Mouse (Mus musculus): ENCODE results near the gene 4930544D05Rik. TPM values are rescaled to one million over a fixed set of nuclear protein-coding genes. Genes with fewer than 3 reads are reported as not detected.

The 4930544D05Rik gene
- polyA plus RNA-seq, 1 experiment = not detected

- peaks cover 2% of the 10 kb centered on the region for H3K4me1 ChIP-seq (ENCODE audit: control insufficient read depth, insufficient read depth, low read length)
- no peaks in the 10 kb centered on the region for H3K27me3 ChIP-seq (ENCODE audit: control insufficient read depth, insufficient read depth, low read length, poor library complexity, severe bottlenecking)
- H3K36me3 ChIP-seq (ENCODE audit: control insufficient read depth, insufficient read depth, low read length, poor library complexity, severe bottlenecking) = peaks cover 44% of the 10 kb centered on the region
- no peaks in the 10 kb centered on the region for H3K9me3 ChIP-seq (replicated peaks; ENCODE audit: control insufficient read depth, insufficient read depth, low read length, poor library complexity, severe bottlenecking)
- peak within 1 kb of the TSS; percentile 88 for H3K9ac ChIP-seq (ENCODE audit: low read depth, poor library complexity, severe bottlenecking)
- TF ChIP-seq EP300 (IDR thresholded peaks at IDR 0.05; ENCODE audit: insufficient read depth, low read depth, low read length) (0 out of 2 replicates have a peak, but pooled peaks have one; percentile 25), POLR2A (IDR thresholded peaks at IDR 0.05; ENCODE audit: insufficient read depth, low read length) (peak; percentile 77), CTCF (IDR thresholded peaks at IDR 0.05; ENCODE audit: low read depth, low read length) (no peak)
- peak within 1 kb of the TSS; percentile 78 for H3K27ac ChIP-seq (ENCODE audit: insufficient read depth, low read length)
- peak within 1 kb of the TSS; percentile 93 for H3K4me3 ChIP-seq (ENCODE audit: low read depth, low read length)
These were observed 31.3 kb downstream of the 4930544D05Rik start, which contains the start of the genes Rnf167 and Slc25a11 for GRCm38 (mm10) chr11:70646691-70647650. Rnf167 (plus strand) TSS chr11:70647235. Slc25a11 (minus strand) TSS chr11:70647479.

DNA sequence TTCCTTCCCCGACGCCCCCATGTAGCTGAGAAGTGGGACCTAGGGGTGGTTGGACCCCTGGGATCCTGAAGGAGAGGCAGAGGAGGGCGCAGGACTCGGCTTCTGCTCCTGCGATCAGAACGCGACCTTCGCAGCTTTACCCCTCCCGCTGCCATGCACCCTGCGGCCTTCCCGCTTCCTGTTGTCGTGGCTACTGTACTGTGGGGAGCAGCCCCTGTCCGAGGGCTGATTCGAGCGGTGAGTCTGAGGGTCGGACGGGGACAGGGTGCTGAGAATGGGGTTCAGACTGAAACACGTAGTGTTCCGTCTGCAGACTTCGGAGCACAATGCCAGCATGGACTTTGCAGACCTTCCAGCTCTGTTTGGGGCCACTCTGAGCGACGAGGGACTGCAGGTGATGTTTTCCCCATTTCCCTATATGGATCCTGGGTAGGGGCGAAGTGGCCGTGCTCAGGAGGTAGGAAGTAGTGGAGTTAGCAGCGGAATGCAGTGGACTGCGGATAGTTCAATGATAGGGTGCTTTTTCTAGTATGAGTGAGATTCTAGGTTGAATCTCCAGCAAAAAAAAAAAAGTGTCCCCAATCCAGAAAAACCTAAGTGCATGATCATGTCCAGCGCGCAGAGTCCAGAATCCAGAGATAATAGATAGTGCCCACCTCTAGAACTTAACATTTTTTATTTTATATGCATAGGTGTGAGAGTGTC is 32.2 kb downstream of the 4930544D05Rik start:
- Histone ChIP-seq H3K27ac (ENCODE audit: insufficient read depth, low read length) (peak overlapping the region; percentile 78), H3K9me3 (replicated peaks; ENCODE audit: control insufficient read depth, insufficient read depth, low read length, poor library complexity, severe bottlenecking) (no peaks in the 10 kb centered on the region), H3K4me1 (ENCODE audit: control insufficient read depth, insufficient read depth, low read length) (peaks cover 2% of the 10 kb centered on the region), H3K9ac (ENCODE audit: low read depth, poor library complexity, severe bottlenecking) (peak overlapping the region; percentile 88), H3K4me3 (ENCODE audit: low read depth, low read length) (peak overlapping the region; percentile 93), H3K36me3 (ENCODE audit: control insufficient read depth, insufficient read depth, low read length, poor library complexity, severe bottlenecking) (peaks cover 53% of the 10 kb centered on the region), H3K27me3 (ENCODE audit: control insufficient read depth, insufficient read depth, low read length, poor library complexity, severe bottlenecking) (no peaks in the 10 kb centered on the region)
- no peak for TF ChIP-seq POLR2A (IDR thresholded peaks at IDR 0.05; ENCODE audit: insufficient read depth, low read length)
- no peak for TF ChIP-seq EP300 (IDR thresholded peaks at IDR 0.05; ENCODE audit: insufficient read depth, low read depth, low read length)
- TF ChIP-seq CTCF (IDR thresholded peaks at IDR 0.05; ENCODE audit: low read depth, low read length) = no peak

- Histone ChIP-seq H3K36me3 (ENCODE audit: control insufficient read depth, insufficient read depth, low read length, poor library complexity, severe bottlenecking) (peaks cover 54% of the 10 kb centered on the region), H3K9ac (ENCODE audit: low read depth, poor library complexity, severe bottlenecking) (peak overlapping the region; percentile 88; the same call in 1 of the 2 replicates), H3K4me1 (ENCODE audit: control insufficient read depth, insufficient read depth, low read length) (peaks cover 2% of the 10 kb centered on the region), H3K27ac (ENCODE audit: insufficient read depth, low read length) (no peak overlapping the region), H3K27me3 (ENCODE audit: control insufficient read depth, insufficient read depth, low read length, poor library complexity, severe bottlenecking) (no peaks in the 10 kb centered on the region), H3K4me3 (ENCODE audit: low read depth, low read length) (no peak overlapping the region), H3K9me3 (replicated peaks; ENCODE audit: control insufficient read depth, insufficient read depth, low read length, poor library complexity, severe bottlenecking) (no peaks in the 10 kb centered on the region)
- TF ChIP-seq POLR2A (IDR thresholded peaks at IDR 0.05; ENCODE audit: insufficient read depth, low read length) (no peak), EP300 (IDR thresholded peaks at IDR 0.05; ENCODE audit: insufficient read depth, low read depth, low read length) (no peak), CTCF (IDR thresholded peaks at IDR 0.05; ENCODE audit: low read depth, low read length) (no peak)
These were observed 32.9 kb downstream of the 4930544D05Rik start for GRCm38 (mm10) chr11:70648512-70648911.

DNA sequence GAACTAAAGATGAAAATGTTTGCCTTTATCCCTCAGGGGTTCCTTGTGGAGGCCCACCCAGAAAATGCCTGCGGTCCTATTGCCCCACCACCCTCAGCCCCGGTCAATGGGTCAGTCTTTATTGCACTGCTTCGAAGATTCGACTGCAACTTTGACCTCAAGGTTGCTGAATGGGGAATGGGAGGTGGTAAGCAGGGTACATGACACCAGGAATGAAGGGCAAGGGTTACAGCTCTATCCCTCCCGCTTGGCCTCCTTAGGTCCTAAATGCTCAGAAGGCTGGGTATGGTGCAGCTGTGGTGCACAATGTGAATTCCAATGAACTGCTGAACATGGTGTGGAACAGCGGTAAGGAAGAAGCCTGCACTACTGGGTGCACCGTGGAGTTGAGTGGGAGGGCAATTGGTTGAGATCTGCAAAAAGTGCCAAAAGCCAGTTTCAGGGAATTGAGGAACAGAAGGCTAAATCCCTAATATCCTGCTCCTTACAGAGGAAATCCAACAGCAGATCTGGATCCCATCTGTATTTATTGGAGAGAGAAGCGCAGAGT is 33.6 kb downstream of the 4930544D05Rik start:
- no peak for TF ChIP-seq CTCF (IDR thresholded peaks at IDR 0.05; ENCODE audit: low read depth, low read length)
- TF ChIP-seq POLR2A (IDR thresholded peaks at IDR 0.05; ENCODE audit: insufficient read depth, low read length) = no peak
- no peak for TF ChIP-seq EP300 (IDR thresholded peaks at IDR 0.05; ENCODE audit: insufficient read depth, low read depth, low read length)
- Histone ChIP-seq H3K4me3 (ENCODE audit: low read depth, low read length) (no peak overlapping the region), H3K9me3 (replicated peaks; ENCODE audit: control insufficient read depth, insufficient read depth, low read length, poor library complexity, severe bottlenecking) (no peaks in the 10 kb centered on the region), H3K27me3 (ENCODE audit: control insufficient read depth, insufficient read depth, low read length, poor library complexity, severe bottlenecking) (no peaks in the 10 kb centered on the region), H3K27ac (ENCODE audit: insufficient read depth, low read length) (no peak overlapping the region), H3K36me3 (ENCODE audit: control insufficient read depth, insufficient read depth, low read length, poor library complexity, severe bottlenecking) (peaks cover 54% of the 10 kb centered on the region), H3K4me1 (ENCODE audit: control insufficient read depth, insufficient read depth, low read length) (peaks cover 2% of the 10 kb centered on the region), H3K9ac (ENCODE audit: low read depth, poor library complexity, severe bottlenecking) (no peak overlapping the region)

DNA sequence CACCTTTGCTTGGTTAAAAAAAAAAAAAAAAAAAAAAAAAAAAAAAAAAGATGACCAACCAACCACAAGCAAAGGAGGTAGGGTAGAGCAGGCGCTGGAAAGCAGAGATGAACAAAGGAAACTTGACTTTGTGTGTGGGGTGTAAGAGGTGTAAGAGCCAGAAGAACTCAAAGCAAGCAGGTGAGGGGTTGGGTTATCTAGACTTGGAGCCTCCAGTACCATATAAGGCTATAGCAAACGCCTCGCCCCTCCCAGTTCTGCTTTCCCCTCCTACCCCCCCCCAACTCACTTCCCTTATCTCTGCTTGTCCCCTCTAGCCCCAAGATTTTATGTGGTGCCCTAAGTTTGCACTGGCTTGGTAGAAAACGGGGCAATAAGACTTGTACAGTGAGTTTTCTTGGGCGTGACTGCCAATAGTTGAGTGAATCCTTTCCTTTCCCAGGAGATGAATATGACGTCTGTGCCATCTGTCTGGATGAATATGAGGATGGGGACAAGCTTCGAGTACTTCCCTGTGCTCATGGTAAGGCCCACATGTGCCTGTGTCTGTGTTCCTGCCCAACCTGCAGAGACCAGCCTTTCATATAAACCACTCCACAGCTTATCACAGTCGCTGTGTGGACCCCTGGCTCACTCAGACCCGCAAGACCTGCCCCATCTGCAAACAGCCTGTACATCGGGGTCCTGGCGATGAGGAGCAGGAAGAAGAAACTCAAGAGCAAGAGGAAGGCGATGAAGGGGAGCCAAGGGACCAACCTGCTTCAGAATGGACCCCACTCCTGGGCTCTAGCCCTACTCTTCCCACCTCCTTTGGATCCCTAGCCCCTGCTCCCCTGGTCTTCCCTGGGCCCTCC is 34.9 kb downstream of the 4930544D05Rik start:
- H3K27ac ChIP-seq (ENCODE audit: insufficient read depth, low read length) = peak overlapping the region; percentile 55

More for the DNA sequence above, 34.9 kb downstream of the 4930544D05Rik start:
- Histone ChIP-seq H3K4me3 (ENCODE audit: low read depth, low read length) (no peak overlapping the region), H3K27me3 (ENCODE audit: control insufficient read depth, insufficient read depth, low read length, poor library complexity, severe bottlenecking) (no peaks in the 10 kb centered on the region), H3K9ac (ENCODE audit: low read depth, poor library complexity, severe bottlenecking) (no peak overlapping the region), H3K36me3 (ENCODE audit: control insufficient read depth, insufficient read depth, low read length, poor library complexity, severe bottlenecking) (peaks cover 45% of the 10 kb centered on the region), H3K9me3 (replicated peaks; ENCODE audit: control insufficient read depth, insufficient read depth, low read length, poor library complexity, severe bottlenecking) (no peaks in the 10 kb centered on the region), H3K4me1 (ENCODE audit: control insufficient read depth, insufficient read depth, low read length) (peaks cover 2% of the 10 kb centered on the region)
- TF ChIP-seq POLR2A (IDR thresholded peaks at IDR 0.05; ENCODE audit: insufficient read depth, low read length) = no peak
- TF ChIP-seq CTCF (IDR thresholded peaks at IDR 0.05; ENCODE audit: low read depth, low read length) = no peak
- no peak for TF ChIP-seq EP300 (IDR thresholded peaks at IDR 0.05; ENCODE audit: insufficient read depth, low read depth, low read length)

Measured in ES-Bruce4 (cell line).